Comparison of ENCODE assay signal across 12 mouse cellular contexts in the genomic region with DNA sequence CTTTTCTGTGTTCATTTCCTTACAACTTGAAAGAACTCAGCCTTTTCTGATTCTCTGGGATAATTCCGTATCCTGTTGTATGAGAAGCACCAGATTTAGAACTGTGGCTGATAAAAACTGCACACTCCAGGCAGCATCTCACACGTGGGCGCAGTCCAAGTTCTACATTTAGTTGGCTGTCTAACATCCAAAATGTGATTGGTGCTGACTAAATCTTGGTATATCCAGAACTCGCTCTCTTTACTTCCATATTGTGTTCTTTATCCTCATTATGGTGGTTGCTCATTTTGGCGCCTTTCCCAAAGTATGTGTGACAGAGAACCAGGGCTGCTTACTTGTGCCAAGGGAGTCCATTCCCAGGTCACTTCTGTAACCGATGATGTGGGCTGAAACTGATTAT. TPM values are rescaled to one million over a fixed set of nuclear protein-coding genes. Genes with fewer than 3 reads are reported as not detected.
DNase-seq lines count a peak whose midpoint lies in the region; ATAC-seq and TF ChIP-seq lines count a peak whose summit lies in the region.
"Had no signal": no experiment of that assay in that cellular context is flagged by ENCODE, and none has a peak within 500 bp of the region (broad histone marks: within the 10 kb centered on the region; RNA-seq: fewer than 3 reads in every experiment).

No protein-coding gene starts in this region.

- H3K9ac ChIP-seq in heart, embryonic 12.5 days, result no peak overlapping the region
- H3K9ac ChIP-seq: kidney, embryonic 15.5 days; limb, embryonic 13.5 days had no signal

- no peak for ATAC-seq in heart, embryonic 12.5 days (ENCODE audit: insufficient number of reproducible peaks, low FRiP score)
- ATAC-seq in CD4-positive, CD25-positive, alpha-beta regulatory T cell, adult 4 months, result no peak

- H3K4me2 ChIP-seq in heart, embryonic 12.5 days, result no peak overlapping the region
- H3K4me2 ChIP-seq: kidney, embryonic 15.5 days; limb, embryonic 13.5 days had no signal

- WGBS in heart, embryonic 12.5 days, result 63% methylated on average over 6 of the region's 6 CpGs

- peaks cover 6% of the 10 kb centered on the region; the same call in 1 of the 2 replicates for H3K4me1 ChIP-seq in heart, embryonic 12.5 days (replicated peaks)

- DNase-seq in heart, adult 11 months, result peak; percentile 87
- DNase-seq in brain, embryonic 14.5 days (ENCODE audit: low read depth), result peak; percentile 55
- peak; percentile 16 to 17 for DNase-seq in frontal cortex, postnatal 10 days (ENCODE audit: low spot score in 2 of 2)
- peak; percentile 30 to 60 for DNase-seq in left cerebral cortex, postnatal 10 days (ENCODE audit: extremely low spot score in 1 of 2, low spot score in 2 of 2)
- no peak for DNase-seq in thymus, postnatal 10 days (ENCODE audit: low spot score in 2 of 2)
- DNase-seq in B cell, adult 2 months, result no peak
- DNase-seq: thymus, postnatal 14 days had no signal

- TF ChIP-seq POLR2A in brain, embryonic 14.5 days (IDR thresholded peaks at IDR 0.05; ENCODE audit: borderline replicate concordance, extremely low read depth, insufficient read depth, insufficient read length, poor library complexity, severe bottlenecking), result no peak

- no peak for TF ChIP-seq CTCF in brain, embryonic 14.5 days (IDR thresholded peaks at IDR 0.05; ENCODE audit: borderline replicate concordance, extremely low read depth, insufficient read depth, insufficient read length)

- intact Hi-C loops in left cerebral cortex, postnatal 10 days (cut with DNase I), result no loop called here

- no peak overlapping the region for H3K4me3 ChIP-seq in heart, embryonic 12.5 days
- H3K4me3 ChIP-seq: hindbrain, embryonic 10.5 days; kidney, embryonic 15.5 days; limb, embryonic 13.5 days had no signal

- no peaks in the 10 kb centered on the region for H3K27me3 ChIP-seq in heart, embryonic 12.5 days (replicated peaks)
- H3K27me3 ChIP-seq: kidney, embryonic 15.5 days; limb, embryonic 13.5 days had no signal

- H3K36me3 ChIP-seq in heart, embryonic 12.5 days, result no peaks in the 10 kb centered on the region
- H3K36me3 ChIP-seq: hindbrain, embryonic 10.5 days; kidney, embryonic 15.5 days; limb, embryonic 13.5 days had no signal

- no peaks in the 10 kb centered on the region for H3K9me3 ChIP-seq in heart, embryonic 12.5 days (replicated peaks)
- H3K9me3 ChIP-seq: hindbrain, embryonic 10.5 days; kidney, embryonic 15.5 days; limb, embryonic 13.5 days had no signal

- no peak overlapping the region for H3K27ac ChIP-seq in heart, embryonic 12.5 days (ENCODE audit: poor library complexity, severe bottlenecking)
- H3K27ac ChIP-seq: hindbrain, embryonic 10.5 days; kidney, embryonic 15.5 days; limb, embryonic 13.5 days had no signal

RNA-seq across cellular contexts. Expression of a gene that starts 2.6 kb away (rescaled TPM):
- 22.2 and 22.6 TPM in 2 replicates for polyA plus RNA-seq in heart, embryonic 12.5 days (2016; fragmentation: Nextera tagmentation; extraction: Ambion mirVana)
- 13.6 and 14.9 TPM in 2 replicates for polyA plus RNA-seq in brain, embryonic 14.5 days (2012; rRNA removed)
- 10 to 100 TPM; 29.1 to 32.2 TPM for total RNA-seq in left cerebral cortex, postnatal 10 days (2021)
- polyA plus RNA-seq in CD4-positive, CD25-positive, alpha-beta regulatory T cell, adult 4 months (2017; shearing (Covaris generic)), result 1 to 10 TPM; 3.0 to 3.5 TPM

Comparison
In these comparisons a context has a peak if more than half of its experiments do, and no peak if none do; other contexts are left out.
1. DNase-seq: peak in heart, adult 11 months (single experiment), brain, embryonic 14.5 days (single experiment), frontal cortex, postnatal 10 days (2 of 2) and left cerebral cortex, postnatal 10 days (2 of 2); none in thymus, postnatal 10 days (0 of 2) and B cell, adult 2 months (0 of 2).